Mouse (Mus musculus) stomach, postnatal 0 days (tissue): Measurements from ENCODE around the gene Soga3.

ENCODE experiments used
- CTCF ChIP-seq: IDR thresholded peaks from 2 replicates; pipeline ENCODE4 v1.5.1; 2016; ENCODE audit warnings: antibody characterized with exemption, low read depth, mild to moderate bottlenecking, moderate library complexity
- EP300 ChIP-seq: optimal IDR thresholded peaks from 2 replicates; pipeline ENCODE3; 2016; ENCODE audit warnings: antibody characterized with exemption

- no peak for TF ChIP-seq EP300
- TF ChIP-seq CTCF: no peak
Observed at GRCm38 (mm10) chr10:29175656-29176055, 32.0 kb downstream of the Soga3 start.
